In genomic region chr3:108995379-108995778, GRCm38 (mm10) we compare ENCODE assay signal across 34 mouse cellular contexts. TPM values are rescaled to one million over a fixed set of nuclear protein-coding genes. Genes with fewer than 3 reads are reported as not detected.
"Had no signal": no experiment of that assay in that cellular context is flagged by ENCODE, and none has a peak within 500 bp of the region (broad histone marks: within the 10 kb centered on the region; RNA-seq: fewer than 3 reads in every experiment).

No protein-coding gene starts in this region.

- ATAC-seq: midbrain, embryonic 13.5 days; midbrain, embryonic 16.5 days had no signal

- H3K27ac ChIP-seq: left cerebral cortex, adult 2 months; limb, embryonic 12.5 days; limb, embryonic 15.5 days; liver, embryonic 15.5 days; midbrain, embryonic 10.5 days; midbrain, embryonic 13.5 days; neural tube, embryonic 13.5 days; stomach, postnatal 0 days had no signal

- H3K27me3 ChIP-seq: limb, embryonic 12.5 days; limb, embryonic 15.5 days; liver, embryonic 15.5 days; midbrain, embryonic 13.5 days; neural tube, embryonic 13.5 days had no signal

- H3K9me3 ChIP-seq: limb, embryonic 12.5 days; limb, embryonic 15.5 days; liver, embryonic 15.5 days; midbrain, embryonic 10.5 days; midbrain, embryonic 13.5 days; neural tube, embryonic 13.5 days had no signal

- H3K36me3 ChIP-seq: liver, embryonic 15.5 days had no signal

- H3K4me3 ChIP-seq: left cerebral cortex, adult 2 months; limb, embryonic 12.5 days; limb, embryonic 15.5 days; liver, embryonic 15.5 days; midbrain, embryonic 10.5 days; midbrain, embryonic 13.5 days; myocyte; neural tube, embryonic 13.5 days had no signal

- DNase-seq: kidney, adult 11 months; kidney, adult 9 months; kidney, postnatal 14 days; kidney, postnatal 4 days; layer of hippocampus, postnatal 36 days; left cerebral cortex, postnatal 4 days; lung, adult 2 months; lung, postnatal 14 days; lung, postnatal 4 days; right cerebral cortex, postnatal 14 days; right cerebral cortex, postnatal 4 days; thymus, adult 2 months; thymus, postnatal 14 days; thymus, postnatal 4 days had no signal

- H3K4me1 ChIP-seq: limb, embryonic 12.5 days; limb, embryonic 15.5 days; midbrain, embryonic 10.5 days; midbrain, embryonic 13.5 days; neural tube, embryonic 13.5 days had no signal

RNA-seq across cellular contexts. Expression of gene Gm9857, which starts 55.1 kb away (rescaled TPM):
- total RNA-seq: layer of hippocampus, adult 18-20 months; layer of hippocampus, postnatal 10 days; layer of hippocampus, postnatal 36 days; left cerebral cortex, adult 2 months; left cerebral cortex, postnatal 14 days; megakaryocyte progenitor cell, adult 5-6 weeks; monocyte, adult 5-6 weeks; neutrophil, adult 5-6 weeks had no signal
- polyA plus RNA-seq: kidney, embryonic 16.5 days; limb, embryonic 12.5 days; limb, embryonic 15.5 days; liver, embryonic 11.5 days; liver, embryonic 15.5 days; lung, adult 2 months; lung, embryonic 16.5 days; midbrain, embryonic 10.5 days; midbrain, embryonic 16.5 days; myocyte; neural tube, embryonic 13.5 days; stomach, embryonic 14.5 days; stomach, postnatal 0 days had no signal

RNA-seq across cellular contexts. Expression of gene Henmt1, which starts 55.7 kb away (rescaled TPM):
- total RNA-seq: megakaryocyte progenitor cell, adult 5-6 weeks; monocyte, adult 5-6 weeks; neutrophil, adult 5-6 weeks had no signal
- polyA plus RNA-seq: liver, embryonic 15.5 days; myocyte had no signal
